Mouse (Mus musculus) C2C12 (cell line): ENCODE measurements around the gene Gfy.
"Not testable (repeated sequence)": the region's sequence is repeated elsewhere in the genome, so short reads cannot be mapped to it uniquely, and the experiment has no call there.

Source experiments
- CTCF ChIP-seq: IDR thresholded peaks from one replicate; pipeline ENCODE4 v1.5.1; 2011; ENCODE audit not compliant: control insufficient read depth, insufficient read depth, insufficient read length
- FOSL1 ChIP-seq: IDR thresholded peaks from one replicate; pipeline ENCODE4 v1.8.0; 2011; ENCODE audit warnings: mild to moderate bottlenecking, low read length; ENCODE audit not compliant: poor library complexity, insufficient read depth, severe bottlenecking
- MAX ChIP-seq: IDR thresholded peaks from one replicate; pipeline ENCODE4 v1.6.1; 2011; ENCODE audit warnings: mild to moderate bottlenecking, control low read depth
- USF1 ChIP-seq: IDR thresholded peaks from one replicate; pipeline ENCODE4 v1.6.1; 2011; ENCODE audit warnings: low read depth, mild to moderate bottlenecking, control low read depth, moderate library complexity

- not testable (repeated sequence) for TF ChIP-seq CTCF, USF1, MAX, FOSL1
These were observed 5.6 kb downstream of the Gfy start for GRCm38 (mm10) chr7:45173772-45174171.
